Mouse (Mus musculus): ENCODE data around the gene Avpr2.

Gene Avpr2

DNA sequence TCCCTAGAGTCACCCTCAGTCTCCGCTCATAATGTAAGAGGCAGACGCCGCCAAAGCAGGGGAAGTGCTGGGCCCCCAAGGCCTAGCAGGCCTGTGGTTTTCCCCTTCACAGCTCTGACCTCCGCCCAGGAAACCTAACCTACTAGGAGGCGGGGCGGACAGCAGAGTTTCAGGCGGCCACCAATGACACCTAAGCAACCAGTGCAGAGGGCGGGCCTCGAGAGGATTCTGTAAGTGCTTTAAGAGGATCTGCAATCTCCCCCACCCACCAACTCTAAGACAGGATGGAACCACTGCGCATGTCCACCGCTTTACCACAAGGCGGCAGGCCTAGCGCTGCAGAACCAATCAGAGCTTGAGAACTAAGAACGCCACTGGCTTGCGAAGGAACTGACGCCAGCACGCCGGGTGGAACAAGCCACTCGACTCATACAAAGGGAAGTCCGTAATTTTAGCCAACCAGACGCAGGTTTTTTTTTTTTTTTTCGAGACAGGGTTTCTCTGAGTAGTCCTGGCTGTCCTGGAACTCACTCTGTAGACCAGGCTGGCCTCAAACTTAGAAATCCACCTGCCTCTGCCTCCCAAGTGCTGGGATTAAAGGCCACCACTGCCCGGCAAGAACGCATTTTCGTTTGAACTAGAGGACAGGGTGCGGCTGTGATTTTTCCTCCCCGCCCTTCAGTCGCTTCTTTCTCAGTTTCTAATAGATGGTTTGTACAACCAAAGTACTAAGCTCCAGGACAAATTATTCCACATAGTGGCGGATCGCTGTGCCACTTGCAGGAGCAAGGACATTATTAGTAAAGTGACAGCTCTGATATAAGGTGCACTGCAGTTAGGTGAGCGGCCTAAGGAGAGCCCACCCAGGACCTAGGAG is 23.2 kb downstream of the Avpr2 start:
- in situ Hi-C loops (cut with MboI; ENCODE audit: low sequenced_read_pairs): no loop called here

- in situ Hi-C loops (cut with MboI; ENCODE audit: low sequenced_read_pairs): no loop called here
Observed at GRCm38 (mm10) chrX:73916945-73917344, 25.0 kb downstream of the Avpr2 start.

GRCm38 (mm10) chrX:73918631-73919030 is 26.7 kb downstream of the Avpr2 start:
- in situ Hi-C loops (cut with MboI; ENCODE audit: low sequenced_read_pairs): no loop called here

DNA sequence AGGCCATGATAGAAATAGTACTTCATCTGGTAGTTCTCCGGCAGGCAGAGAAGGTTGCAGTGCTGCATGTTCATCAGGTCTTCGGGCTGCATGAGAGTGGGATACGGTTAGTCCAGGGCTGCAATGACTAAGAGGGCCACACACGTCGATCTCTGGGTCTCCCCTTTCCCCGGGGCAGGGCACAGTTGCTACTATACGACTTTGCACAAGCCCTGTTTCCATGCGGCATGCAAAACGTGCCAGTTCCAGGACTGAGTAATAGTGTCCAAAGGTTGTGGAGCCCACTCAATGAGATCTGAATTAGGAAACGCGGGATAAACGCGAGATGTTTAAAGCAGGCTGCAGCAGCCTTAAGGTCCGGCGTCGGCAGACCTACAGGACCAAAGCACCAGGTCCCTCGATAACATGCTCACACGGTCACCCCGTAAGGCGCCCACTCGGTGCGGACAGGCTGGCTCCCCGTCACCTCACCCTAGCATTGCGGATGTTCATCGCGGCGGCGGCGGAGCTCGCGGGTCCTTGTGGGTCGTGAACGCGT is 29.5 kb downstream of the Avpr2 start:
- in situ Hi-C loops (cut with MboI; ENCODE audit: low sequenced_read_pairs): no loop called here

DNA sequence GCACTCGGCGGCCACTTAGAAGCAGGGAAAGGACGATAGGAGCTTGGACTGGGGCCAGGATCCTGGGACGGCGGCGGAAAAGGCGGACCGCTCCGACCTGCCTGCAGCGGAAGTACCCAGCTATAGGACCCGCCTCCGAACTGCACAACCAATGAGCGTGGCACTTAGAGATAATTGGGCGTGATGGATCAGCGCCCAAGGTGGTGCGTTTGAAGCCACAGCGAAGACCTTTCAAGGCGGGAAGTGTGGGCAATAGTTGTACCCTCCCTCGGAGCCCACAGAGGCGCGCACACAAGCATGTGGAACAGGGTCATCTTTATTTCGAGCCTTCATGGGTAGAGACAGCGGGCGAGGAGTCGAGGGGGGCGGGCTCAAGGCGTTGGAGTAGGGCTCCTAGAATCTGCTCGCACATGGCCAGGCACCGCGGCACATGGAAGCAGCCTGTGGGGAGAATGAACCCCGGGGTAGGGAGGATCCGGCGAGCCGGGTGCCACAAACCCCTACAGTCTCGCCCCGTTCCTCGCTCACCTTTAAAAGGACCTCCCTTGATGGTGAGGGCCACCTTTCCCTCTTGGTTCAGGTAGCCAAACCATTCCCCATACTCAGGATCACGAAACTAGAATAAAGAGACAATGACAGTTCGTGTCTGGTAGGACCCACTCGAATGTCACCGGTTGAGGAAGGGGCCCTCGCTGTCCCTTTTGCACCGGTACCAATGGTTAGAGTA is 30.1 kb downstream of the Avpr2 start, which contains the start of the genes Arhgap4 and Naa10:
Arhgap4 (minus strand) TSS at position 48 of the 727 bp plus-strand sequence.
Naa10 (minus strand) TSS at position 122 of the 727 bp plus-strand sequence.
- in situ Hi-C loops (cut with MboI; ENCODE audit: low sequenced_read_pairs): no loop called here

DNA sequence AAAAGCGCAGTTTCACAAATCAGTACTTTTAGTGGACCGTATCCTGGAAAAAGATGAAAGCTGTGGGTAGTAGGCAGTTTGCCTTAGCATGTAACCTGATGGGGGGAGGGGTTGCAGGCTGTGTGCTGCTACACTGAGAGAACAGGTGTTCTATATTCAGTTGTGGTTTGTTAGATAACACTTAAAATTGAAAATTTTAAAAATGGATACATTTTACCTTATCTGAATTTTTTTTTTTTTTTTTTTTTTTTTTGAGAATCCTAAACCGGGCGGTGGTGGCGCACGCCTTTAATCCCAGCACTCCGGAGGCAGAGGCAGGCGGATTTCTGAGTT is 30.6 kb downstream of the Avpr2 start:
- in situ Hi-C loops (cut with MboI; ENCODE audit: low sequenced_read_pairs): no loop called here

DNA sequence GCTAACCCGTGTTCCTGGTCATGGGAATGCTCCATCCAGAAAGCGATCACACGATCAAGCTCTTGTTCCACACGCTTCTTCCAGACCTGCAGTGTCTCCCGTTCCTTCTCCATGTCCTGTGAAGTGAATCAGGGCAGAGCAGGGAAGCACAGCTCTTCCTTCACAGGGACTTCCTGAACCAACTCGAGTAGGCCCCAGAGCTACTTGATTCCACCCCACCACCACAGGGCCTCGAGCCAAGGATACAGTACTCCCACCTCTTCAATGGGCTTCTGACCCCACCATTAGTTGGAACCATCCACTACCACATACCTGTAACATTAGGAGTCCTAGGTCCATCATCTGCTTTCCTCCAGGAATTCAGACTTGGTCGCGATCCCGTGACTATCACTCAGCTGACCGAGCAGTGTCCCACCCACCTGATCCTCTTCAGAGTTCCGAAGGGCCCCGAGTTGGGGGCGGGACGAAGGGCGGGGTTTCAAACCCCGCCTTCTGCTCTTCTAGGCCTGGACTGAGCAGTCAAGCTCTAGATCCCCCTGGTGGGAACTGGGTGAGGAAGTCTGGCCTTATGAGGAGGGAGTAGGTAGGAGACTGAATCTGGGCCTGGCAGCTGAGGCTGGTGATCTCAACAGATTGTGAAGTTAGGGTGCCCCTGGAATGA is 38.6 kb downstream of the Avpr2 start, which contains the start of gene Renbp:
Renbp (minus strand) TSS at position 449 of the 661 bp plus-strand sequence.
- in situ Hi-C loops (cut with MboI; ENCODE audit: low sequenced_read_pairs): no loop called here

DNA sequence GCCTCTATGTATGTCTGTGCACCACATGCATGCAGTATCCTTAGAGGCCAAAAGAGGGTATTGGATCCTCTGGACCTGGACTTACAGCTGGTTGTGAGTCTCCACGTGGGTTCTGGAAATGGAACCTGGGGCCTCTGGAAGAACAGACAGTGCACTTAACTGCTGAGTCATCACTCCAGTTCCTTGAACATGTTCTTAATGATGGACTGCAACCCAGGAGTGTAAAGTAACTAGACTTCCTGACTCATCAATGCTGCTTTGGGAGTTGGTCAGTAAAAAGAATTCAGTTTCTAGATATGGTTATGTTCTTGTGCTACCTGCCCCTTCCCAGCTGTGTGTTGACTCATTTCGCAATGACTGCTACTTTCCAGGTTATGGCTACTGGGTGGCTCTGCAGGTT is 40.0 kb downstream of the Avpr2 start:
- in situ Hi-C loops (cut with MboI; ENCODE audit: low sequenced_read_pairs): no loop called here

GRCm38 (mm10) chrX:73941860-73942259 is 50.0 kb downstream of the Avpr2 start:
- in situ Hi-C loops (cut with MboI; ENCODE audit: low sequenced_read_pairs): no loop called here

DNA sequence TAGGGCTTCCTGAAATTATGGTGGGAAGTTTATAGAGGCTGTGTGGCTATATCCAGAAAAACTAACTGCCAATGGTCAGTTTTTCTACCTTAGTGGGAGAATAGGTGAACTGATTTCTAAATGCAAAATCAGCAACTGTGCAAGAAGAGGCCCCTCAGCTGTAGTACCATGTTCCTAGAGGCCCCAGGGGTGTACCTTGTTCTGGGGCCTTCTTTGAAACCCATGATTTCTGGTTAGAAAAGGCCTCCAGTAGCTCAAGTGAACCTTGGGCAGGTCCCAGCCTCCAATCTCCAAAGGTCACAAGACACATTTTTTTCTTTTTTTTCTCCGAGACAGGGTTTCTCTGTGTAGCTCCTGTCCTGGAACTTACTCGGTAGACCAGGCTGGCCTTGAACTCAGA is 50.4 kb downstream of the Avpr2 start:
- in situ Hi-C loops (cut with MboI; ENCODE audit: low sequenced_read_pairs): no loop called here
